23 mouse cellular contexts compared by ENCODE assay signal in genomic region chr19:30768316-30768715, GRCm38 (mm10).
A peak's percentile ranks its signal among the peaks of the same experiment; 100 is the strongest.
DNase-seq lines count a peak whose midpoint lies in the region; ATAC-seq lines count a peak whose summit lies in the region.
"Had no signal": no experiment of that assay in that cellular context is flagged by ENCODE, and none has a peak within 500 bp of the region (broad histone marks: within the 10 kb centered on the region; RNA-seq: fewer than 3 reads in every experiment).

No protein-coding gene starts in this region.

- peak; percentile 8 for DNase-seq in embryo, embryonic 10.5 days (ENCODE audit: low spot score)
- no peak for DNase-seq in embryo, embryonic 10 days (ENCODE audit: low spot score)
- DNase-seq in neural tube, embryonic 10.5 days (ENCODE audit: extremely low spot score, low spot score), result no peak
- peak; percentile 16 for DNase-seq in embryo, embryonic 11.5 days (ENCODE audit: low read depth, low spot score)
- DNase-seq in mesoderm, embryonic 11.5 days (ENCODE audit: low read depth, low spot score), result peak; percentile 65
- no peak for DNase-seq in left cerebral cortex, adult 9 months (ENCODE audit: low spot score in 2 of 2)
- DNase-seq: adrenal gland, adult 2 months; adrenal gland, postnatal 14 days; cerebellum, adult 11 months; cerebellum, adult 2 months; cerebellum, postnatal 10 days; cerebellum, postnatal 36 days; gastrocnemius, postnatal 10 days; gastrocnemius, postnatal 36 days; heart, adult 11 months; kidney, adult 11 months had no signal

- no peak overlapping the region for H3K4me2 ChIP-seq in neural tube, embryonic 13.5 days
- H3K4me2 ChIP-seq: embryonic facial prominence, embryonic 13.5 days; forebrain, embryonic 15.5 days; heart, embryonic 11.5 days; hindbrain, embryonic 12.5 days; hindbrain, embryonic 15.5 days had no signal

- H3K9me3 ChIP-seq in neural tube, embryonic 13.5 days, result no peaks in the 10 kb centered on the region
- H3K9me3 ChIP-seq: embryonic facial prominence, embryonic 13.5 days; forebrain, embryonic 15.5 days; hindbrain, embryonic 12.5 days; hindbrain, embryonic 15.5 days had no signal

- H3K27me3 ChIP-seq in neural tube, embryonic 13.5 days, result no peaks in the 10 kb centered on the region
- H3K27me3 ChIP-seq: embryonic facial prominence, embryonic 13.5 days; forebrain, embryonic 15.5 days; hindbrain, embryonic 12.5 days; hindbrain, embryonic 15.5 days had no signal

- no peak overlapping the region for H3K9ac ChIP-seq in neural tube, embryonic 13.5 days
- H3K9ac ChIP-seq: embryonic facial prominence, embryonic 13.5 days; forebrain, embryonic 15.5 days; hindbrain, embryonic 12.5 days; hindbrain, embryonic 15.5 days had no signal

- H3K27ac ChIP-seq in neural tube, embryonic 13.5 days (replicated peaks), result 0 out of 2 replicates have a peak overlapping the region, but pooled peaks have one; percentile 14
- H3K27ac ChIP-seq: embryonic facial prominence, embryonic 13.5 days; forebrain, embryonic 15.5 days; hindbrain, embryonic 12.5 days; hindbrain, embryonic 15.5 days had no signal

- H3K4me1 ChIP-seq in neural tube, embryonic 13.5 days (replicated peaks), result no peaks in the 10 kb centered on the region
- H3K4me1 ChIP-seq: embryonic facial prominence, embryonic 13.5 days; forebrain, embryonic 15.5 days; hindbrain, embryonic 12.5 days; hindbrain, embryonic 15.5 days had no signal

- no peak; the same call in 1 of the 2 replicates for ATAC-seq in neural tube, embryonic 13.5 days (ENCODE audit: low read depth)
- no peak for ATAC-seq in granulocyte monocyte progenitor cell, adult 5-6 weeks (replicated peaks; ENCODE audit: poor library complexity, severe bottlenecking)
- ATAC-seq: forebrain, embryonic 15.5 days had no signal

- 7% methylated on average over 1 of the region's 1 CpGs for WGBS in neural tube, embryonic 13.5 days

- no peak overlapping the region for H3K4me3 ChIP-seq in neural tube, embryonic 13.5 days
- H3K4me3 ChIP-seq: embryonic facial prominence, embryonic 13.5 days; forebrain, embryonic 15.5 days; hindbrain, embryonic 12.5 days; hindbrain, embryonic 15.5 days had no signal

- H3K36me3 ChIP-seq in neural tube, embryonic 13.5 days, result no peaks in the 10 kb centered on the region
- H3K36me3 ChIP-seq: embryonic facial prominence, embryonic 13.5 days; forebrain, embryonic 15.5 days; hindbrain, embryonic 12.5 days; hindbrain, embryonic 15.5 days had no signal

Comparison
In these comparisons a context has a peak if more than half of its experiments do, and no peak if none do; other contexts are left out.
1. DNase-seq: peak in embryo, embryonic 10.5 days (single experiment), embryo, embryonic 11.5 days (single experiment) and mesoderm, embryonic 11.5 days (single experiment); none in embryo, embryonic 10 days (single experiment), neural tube, embryonic 10.5 days (single experiment) and left cerebral cortex, adult 9 months (0 of 2).